ENCODE assay signal across 23 mouse cellular contexts in genomic region chr3:53273220-53273619, GRCm38 (mm10).
"Had no signal": no experiment of that assay in that cellular context is flagged by ENCODE, and none has a peak within 500 bp of the region (broad histone marks: within the 10 kb centered on the region; RNA-seq: fewer than 3 reads in every experiment).

No protein-coding gene starts in this region.

- H3K27me3 ChIP-seq: hindbrain, embryonic 12.5 days; hindbrain, embryonic 15.5 days; limb, embryonic 13.5 days; limb, embryonic 15.5 days; liver, embryonic 12.5 days had no signal

- DNase-seq: gastrocnemius, adult 2 months; gastrocnemius, postnatal 10 days; gastrocnemius, postnatal 25 days; heart, adult 2 months; heart, postnatal 10 days; heart, postnatal 4 days; kidney, adult 11 months; kidney, adult 2 months; kidney, postnatal 36 days; layer of hippocampus, adult 9-11 months; layer of hippocampus, postnatal 36 days; left cerebral cortex, postnatal 4 days had no signal

- H3K9me3 ChIP-seq: hindbrain, embryonic 10.5 days; hindbrain, embryonic 12.5 days; hindbrain, embryonic 15.5 days; limb, embryonic 13.5 days; limb, embryonic 15.5 days; liver, embryonic 12.5 days had no signal

- H3K36me3 ChIP-seq: hindbrain, embryonic 10.5 days; hindbrain, embryonic 12.5 days; hindbrain, embryonic 15.5 days; limb, embryonic 13.5 days; limb, embryonic 15.5 days; liver, embryonic 12.5 days had no signal

- H3K4me3 ChIP-seq: gastrocnemius, adult 2 months; heart, adult 2 months; hindbrain, embryonic 10.5 days; hindbrain, embryonic 12.5 days; hindbrain, embryonic 15.5 days; limb, embryonic 13.5 days; limb, embryonic 15.5 days; liver, embryonic 12.5 days had no signal

- H3K4me2 ChIP-seq: heart, embryonic 11.5 days; hindbrain, embryonic 12.5 days; hindbrain, embryonic 15.5 days; limb, embryonic 13.5 days; limb, embryonic 15.5 days; liver, embryonic 12.5 days had no signal

- H3K9ac ChIP-seq: hindbrain, embryonic 12.5 days; hindbrain, embryonic 15.5 days; limb, embryonic 13.5 days; limb, embryonic 15.5 days; liver, embryonic 12.5 days; liver, embryonic 14.5 days had no signal

- ATAC-seq: hindbrain, postnatal 0 days; intestine, embryonic 16.5 days; liver, embryonic 12.5 days had no signal

- H3K27ac ChIP-seq: gastrocnemius, adult 2 months; heart, adult 2 months; hindbrain, embryonic 10.5 days; hindbrain, embryonic 12.5 days; hindbrain, embryonic 15.5 days; hindbrain, postnatal 0 days; kidney, postnatal 0 days; limb, embryonic 13.5 days; limb, embryonic 15.5 days; liver, embryonic 12.5 days; liver, embryonic 14.5 days had no signal

- H3K4me1 ChIP-seq: hindbrain, embryonic 12.5 days; hindbrain, embryonic 15.5 days; limb, embryonic 15.5 days; liver, embryonic 12.5 days had no signal
